Mouse (Mus musculus) embryonic stem cell, embryonic (primary cell): ENCODE measurements around the gene 3830417A13Rik.

Experiments used
- CTCF ChIA-PET, 4 experiments: fragments of 300-600 bp in 2 of 4; fragments of 350-600 bp in 2 of 4; sonication (Branson Sonifier 250); formaldehyde crosslinking; loops; one replicate each; lab custom pipeline; 2022; ENCODE audit warnings: inconsistent platforms in 2 of 4; lab: Charles Lee
- POLR2A ChIA-PET, 4 experiments: fragments of 300-600 bp in 2 of 4; fragments of 350-600 bp in 2 of 4; sonication (Branson Sonifier 250); formaldehyde crosslinking; loops; one replicate each; lab custom pipeline; 2022; ENCODE audit warnings: antibody characterized with exemption in 4 of 4, inconsistent platforms in 1 of 4; lab: Charles Lee

Gene 3830417A13Rik

GRCm38 (mm10) chrX:64173248-64173647 lies at the start of gene 3830417A13Rik:
3830417A13Rik (plus strand) TSS chrX:64173548.
- ChIA-PET CTCF (no interaction called here), POLR2A (no interaction called here)

- POLR2A ChIA-PET, result no interaction called here
- CTCF ChIA-PET, result no interaction called here
These were observed 21.2 kb upstream of the 3830417A13Rik start, which contains the start of gene Gm6760 for GRCm38 (mm10) chrX:64152098-64152497. Gm6760 (minus strand) TSS chrX:64152198.

- POLR2A ChIA-PET, result no interaction called here
- CTCF ChIA-PET, result no interaction called here
These were observed 7.9 kb downstream of the 3830417A13Rik start for GRCm38 (mm10) chrX:64181246-64181645.
